Mouse (Mus musculus) left cerebral cortex, postnatal 36 days (tissue): ENCODE data around the gene L3mbtl3. TPM values are rescaled to one million over a fixed set of nuclear protein-coding genes. Genes with fewer than 3 reads are reported as not detected.

Experiments used
- DNase-seq, 2 experiments: peaks; one replicate each; pipeline ENCODE4 v3.0.0; 2021 to 2022; ENCODE audit warnings: low spot score in 2 of 2, mixed read lengths in 1 of 2
- intact Hi-C: fragments of 180-260 bp; cut with DNase I; formaldehyde crosslinking; loops from one replicate; pipeline ENCODE4 v1.15.1; 2025
- total RNA-seq, 2 experiments: library from RNA; stranded (reverse); gene quantifications; 2 replicates each; pipeline ENCODE4 v1.2.3; 2021

Gene L3mbtl3
- total RNA-seq, 2 experiments from 2014 or later, result 27.1 to 27.7 TPM

DNA sequence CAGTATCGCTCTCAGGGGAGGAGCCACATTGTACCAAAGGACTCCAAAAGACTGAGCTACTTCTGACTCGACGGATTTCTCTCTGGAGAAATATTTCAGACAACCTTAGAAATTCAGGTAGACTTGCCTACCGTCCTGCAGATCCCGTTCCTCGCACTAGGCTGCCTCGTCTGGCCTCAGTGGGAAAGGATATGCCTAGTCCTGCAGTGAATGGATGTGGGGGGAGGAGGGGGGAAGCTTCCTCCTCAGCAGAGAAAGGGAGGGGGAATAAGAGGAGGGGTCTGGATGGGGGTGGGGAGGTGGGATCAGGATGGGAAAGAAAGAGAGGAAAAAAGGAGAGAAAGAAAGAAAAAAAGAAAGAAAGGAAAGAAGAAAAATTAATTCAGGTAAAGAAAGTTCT is 28.2 kb downstream of the L3mbtl3 start:
- DNase-seq, result no peak
- intact Hi-C loops, result loop anchor here (10.0 kb wide), 2 partner anchors 663 to 1083 kb away; no protein-coding TSS in a partner anchor

DNA sequence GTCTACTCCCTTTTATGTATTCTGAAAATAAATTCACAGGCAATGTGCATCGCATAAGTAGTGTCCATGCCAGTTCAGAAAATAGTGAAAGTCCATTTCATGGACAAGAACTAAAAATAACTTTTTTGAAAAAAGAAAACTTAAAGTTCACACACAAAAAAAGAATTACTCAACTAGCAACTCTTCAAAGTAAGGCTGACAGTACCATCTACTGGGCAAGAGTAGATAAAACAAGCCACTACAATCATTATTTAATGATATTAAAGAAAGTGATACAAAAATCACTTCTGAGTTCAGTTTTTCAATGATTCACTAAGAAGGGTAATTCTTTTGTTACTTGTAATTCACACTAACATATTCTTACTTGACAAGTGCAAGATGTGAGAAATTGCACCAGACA is 29.9 kb downstream of the L3mbtl3 start:
- no peak for DNase-seq

DNA sequence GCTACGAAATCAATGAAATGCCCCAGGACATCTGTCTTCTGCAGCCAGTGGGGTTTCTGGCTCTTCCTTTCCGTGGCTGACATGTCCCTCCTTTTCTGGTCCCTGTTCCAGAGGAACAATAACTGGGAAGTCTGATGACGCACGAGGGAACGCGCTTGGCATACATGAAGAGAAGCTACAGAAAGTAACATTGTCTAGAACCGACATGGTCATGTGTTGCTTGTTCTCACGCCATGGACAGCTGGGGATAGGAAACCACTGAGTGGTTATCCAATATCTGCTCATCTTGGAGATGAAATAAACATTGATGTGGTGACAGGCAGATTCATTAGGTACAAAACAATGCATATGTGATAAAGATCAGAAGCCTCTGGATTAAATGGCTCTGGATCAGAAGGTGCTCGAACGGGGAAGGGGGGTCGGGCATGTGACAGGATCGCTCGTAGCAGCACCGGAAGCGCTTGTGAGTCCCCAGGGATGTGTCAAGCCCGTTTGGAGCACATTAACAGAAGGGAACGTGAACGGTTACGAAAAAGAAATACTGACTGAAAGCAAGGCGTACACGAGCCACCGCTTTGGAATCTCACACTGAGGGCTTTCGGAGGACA is 37.8 kb downstream of the L3mbtl3 start:
- no peak for DNase-seq
- intact Hi-C loops, result no loop called here

More for the DNA sequence above, 29.9 kb downstream of the L3mbtl3 start:
- intact Hi-C loops, result loop anchor here (10.0 kb wide), 2 partner anchors 661 to 1081 kb away; no protein-coding TSS in a partner anchor

GRCm38 (mm10) chr10:26333966-26334365 is 41.8 kb downstream of the L3mbtl3 start:
- intact Hi-C loops, result no loop called here
- DNase-seq, result no peak

DNA sequence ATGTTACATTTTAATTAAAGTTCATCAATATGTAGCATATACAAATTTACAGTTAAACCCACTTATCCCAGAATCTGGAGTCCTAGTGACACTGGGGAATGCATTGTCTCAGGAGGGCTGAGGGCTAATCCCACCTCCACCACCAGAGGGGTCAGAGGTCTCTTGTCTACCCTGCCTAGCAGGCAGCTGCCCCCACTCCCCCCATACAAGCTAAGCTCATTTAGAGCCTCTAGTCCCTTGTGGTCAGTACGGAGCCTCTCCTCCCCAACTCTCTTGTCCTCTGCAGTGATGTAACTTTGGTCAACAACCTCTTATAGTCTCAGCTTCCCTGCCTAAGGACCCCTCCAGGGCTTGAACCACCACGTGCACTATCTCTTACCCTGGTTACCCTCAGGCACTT is 43.0 kb downstream of the L3mbtl3 start:
- no peak for DNase-seq
- intact Hi-C loops, result no loop called here

GRCm38 (mm10) chr10:26328843-26329242 is 46.9 kb downstream of the L3mbtl3 start:
- no peak for DNase-seq
- intact Hi-C loops, result no loop called here

DNA sequence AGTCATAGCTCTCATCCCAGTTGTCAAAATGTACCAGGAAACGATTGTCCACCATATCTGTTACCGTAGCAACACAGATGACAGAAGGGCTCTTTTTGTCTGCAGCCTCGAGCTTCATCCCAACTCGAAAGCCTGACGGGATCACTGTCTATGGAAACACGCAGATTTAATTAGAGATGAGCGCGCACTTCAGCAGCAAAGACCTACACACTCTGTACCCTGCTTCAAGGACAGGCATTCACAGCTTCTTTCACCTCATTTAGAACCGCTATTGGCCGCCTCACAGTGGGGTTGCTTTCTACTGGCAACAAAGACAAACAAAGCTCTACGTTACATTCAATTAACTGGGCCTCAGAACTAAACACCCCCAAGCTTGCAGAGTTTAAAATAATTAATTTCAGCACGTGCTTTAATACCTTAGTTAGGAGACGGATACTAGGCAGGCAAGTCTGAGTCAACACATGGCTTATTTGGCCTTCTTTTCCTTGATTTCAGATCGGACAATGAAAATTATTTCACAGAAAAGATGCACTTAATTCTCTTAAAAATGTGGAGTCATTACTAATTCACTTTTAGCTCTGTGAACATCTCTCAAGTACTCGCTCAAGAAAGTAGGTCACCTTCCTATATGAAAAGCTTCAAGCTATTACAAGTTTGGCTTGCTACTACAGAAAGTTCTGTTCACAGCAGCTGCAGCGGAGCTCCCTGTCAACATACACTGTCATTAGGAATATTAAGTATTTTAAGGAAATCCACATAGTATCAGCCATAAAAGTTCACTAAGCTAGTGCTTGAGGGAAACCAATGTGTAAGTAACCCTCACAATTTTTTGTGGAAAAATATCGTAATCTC is 47.9 kb downstream of the L3mbtl3 start:
- DNase-seq, result no peak
- intact Hi-C loops, result no loop called here

DNA sequence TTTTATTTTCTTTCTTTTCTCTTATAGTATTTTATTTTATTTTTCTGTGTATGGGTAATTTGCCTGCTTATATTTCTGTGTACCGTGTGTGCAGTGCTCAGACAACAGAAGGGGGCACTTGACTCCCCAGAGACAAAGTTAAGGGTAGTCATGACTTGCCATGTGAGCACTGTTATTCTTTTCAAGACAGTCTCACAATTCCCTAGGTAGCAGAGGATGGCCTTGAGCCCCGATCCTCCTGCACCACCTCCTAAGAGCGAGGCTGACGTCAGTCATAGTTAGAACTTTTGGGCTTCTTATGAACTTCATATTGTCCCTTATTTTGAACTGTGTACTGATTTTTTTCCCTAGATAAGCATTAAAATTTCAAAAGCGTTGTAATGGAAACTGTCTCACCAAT is 48.5 kb downstream of the L3mbtl3 start:
- intact Hi-C loops, result no loop called here
- DNase-seq, result no peak

- DNase-seq, result no peak
- intact Hi-C loops, result no loop called here
Observed at GRCm38 (mm10) chr10:26325320-26325719, 50.5 kb downstream of the L3mbtl3 start.

GRCm38 (mm10) chr10:26322344-26323051 is 53.3 kb downstream of the L3mbtl3 start:
- intact Hi-C loops, result no loop called here
- no peak for DNase-seq

DNA sequence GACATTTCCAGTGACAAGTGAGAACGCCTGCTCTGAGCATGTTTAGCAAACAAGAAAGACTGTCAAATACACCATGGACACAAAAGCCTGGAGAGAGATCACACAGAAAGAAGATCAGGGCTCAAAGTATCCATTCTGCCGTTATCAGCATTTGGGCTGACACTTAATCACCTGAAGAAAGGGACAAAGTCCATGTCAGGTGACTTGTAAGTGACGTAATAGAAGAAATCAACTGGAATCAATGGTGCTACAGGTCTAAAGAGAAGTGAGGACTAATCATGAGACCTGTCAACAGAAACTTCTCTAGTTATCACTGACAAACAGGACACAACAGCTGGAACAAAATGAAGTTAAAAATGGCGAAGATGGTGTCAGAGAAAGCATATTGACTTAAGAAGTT is 55.1 kb downstream of the L3mbtl3 start:
- intact Hi-C loops, result no loop called here
- DNase-seq, result no peak

DNA sequence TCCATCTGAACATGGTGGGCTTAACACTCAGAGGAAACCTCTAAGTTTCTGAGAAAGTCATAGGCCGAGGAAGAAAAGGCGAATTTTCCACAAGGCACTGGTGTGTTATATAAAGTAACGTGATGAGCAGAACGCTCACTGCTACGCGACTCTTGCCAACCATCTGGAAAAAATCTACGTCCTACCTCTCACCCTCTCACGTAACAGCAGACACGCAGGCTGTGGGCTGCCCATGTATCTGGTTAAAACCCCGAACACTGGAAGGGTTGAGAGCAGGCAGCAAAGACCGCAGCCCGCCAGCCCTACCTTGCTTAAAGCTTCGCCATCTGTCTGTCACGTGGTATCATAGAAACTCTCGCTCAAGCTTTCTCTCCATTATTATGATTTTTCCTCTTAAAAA is 61.4 kb downstream of the L3mbtl3 start:
- peak; percentile 34 to 55 for DNase-seq
- intact Hi-C loops, result no loop called here

DNA sequence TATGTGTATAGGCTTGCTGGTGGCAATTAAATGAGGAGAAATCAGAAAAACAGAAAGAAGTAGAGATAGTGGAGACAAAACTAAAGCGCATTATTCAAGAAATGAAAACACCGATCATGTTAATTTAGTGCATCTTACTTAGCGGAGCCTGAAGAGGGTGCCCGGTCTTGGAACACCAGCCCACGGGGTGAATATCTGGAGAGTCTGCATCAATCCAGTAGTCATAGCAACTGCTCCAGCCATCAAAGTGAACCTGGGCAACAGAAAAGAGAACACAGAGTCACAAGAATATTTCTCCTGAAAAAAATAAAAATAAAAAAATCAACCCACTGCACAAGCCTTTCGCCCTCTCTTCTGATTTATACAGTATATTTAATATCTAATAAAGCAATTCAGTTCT is 72.3 kb downstream of the L3mbtl3 start:
- no peak for DNase-seq
- intact Hi-C loops, result no loop called here

DNA sequence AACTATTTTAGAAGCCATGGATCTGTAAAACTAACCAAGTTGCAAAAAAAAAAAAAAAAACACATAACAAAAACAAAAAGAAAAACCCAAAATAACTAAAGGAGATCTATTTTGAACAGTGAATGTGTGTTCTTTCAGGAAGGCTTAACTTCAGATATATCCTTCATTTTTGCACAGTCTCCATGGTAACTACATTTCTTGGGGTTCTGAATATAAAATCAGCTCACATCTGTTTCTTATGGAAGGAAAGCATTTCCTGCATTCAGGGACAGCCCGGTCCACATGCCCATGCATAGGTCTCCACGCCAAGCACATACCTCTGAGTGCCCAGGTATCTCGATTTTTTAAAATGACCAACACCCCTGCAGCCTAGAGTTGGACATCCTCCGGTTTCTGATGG is 73.4 kb downstream of the L3mbtl3 start:
- peak in 1 of 2 experiments; percentile 30 for DNase-seq
- intact Hi-C loops, result no loop called here

DNA sequence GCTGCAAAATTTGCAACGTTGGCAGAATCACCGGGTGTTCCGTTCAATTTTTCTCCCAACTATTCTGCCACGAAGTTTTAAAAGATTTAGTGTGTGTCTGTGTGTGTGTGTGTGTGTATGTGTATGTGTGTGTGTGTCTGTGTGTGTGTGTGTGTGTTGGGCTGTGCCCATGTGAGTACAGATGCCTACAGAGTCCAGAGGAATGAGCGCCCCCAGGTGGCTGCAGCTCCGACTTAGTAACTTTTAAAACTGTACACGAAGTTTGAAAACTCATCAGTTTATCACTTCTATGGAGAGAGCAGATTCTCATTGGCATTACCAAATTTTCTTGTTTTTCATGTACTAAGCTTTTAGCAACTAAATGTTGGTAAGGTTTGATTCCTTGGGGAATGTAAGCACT is 78.1 kb downstream of the L3mbtl3 start:
- intact Hi-C loops, result no loop called here
- no peak for DNase-seq

DNA sequence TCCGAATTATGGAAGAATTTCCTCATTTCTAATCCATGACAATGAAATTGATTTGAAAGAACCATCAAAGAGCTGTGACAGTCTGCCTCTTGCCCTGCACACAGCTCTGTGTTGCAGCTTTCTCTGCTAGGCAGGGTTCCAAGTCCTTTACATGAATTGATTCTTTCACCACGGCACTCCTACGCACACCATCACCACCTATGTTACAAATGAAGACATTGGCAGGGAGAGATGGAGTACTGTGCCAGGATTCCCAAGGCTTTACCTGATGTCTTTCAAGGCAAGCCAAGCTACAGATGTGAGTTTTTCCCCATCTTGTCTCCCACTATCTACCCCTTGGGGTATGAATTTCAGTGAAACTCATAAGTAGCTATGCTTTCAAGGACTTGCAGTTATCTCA is 78.6 kb downstream of the L3mbtl3 start:
- peak; percentile 27 to 45 for DNase-seq
- intact Hi-C loops, result no loop called here

GRCm38 (mm10) chr10:26287136-26287535 is 88.6 kb downstream of the L3mbtl3 start:
- intact Hi-C loops, result no loop called here
- DNase-seq, result no peak

GRCm38 (mm10) chr10:26280009-26280408 is 95.8 kb downstream of the L3mbtl3 start:
- no peak for DNase-seq
- intact Hi-C loops, result no loop called here

DNA sequence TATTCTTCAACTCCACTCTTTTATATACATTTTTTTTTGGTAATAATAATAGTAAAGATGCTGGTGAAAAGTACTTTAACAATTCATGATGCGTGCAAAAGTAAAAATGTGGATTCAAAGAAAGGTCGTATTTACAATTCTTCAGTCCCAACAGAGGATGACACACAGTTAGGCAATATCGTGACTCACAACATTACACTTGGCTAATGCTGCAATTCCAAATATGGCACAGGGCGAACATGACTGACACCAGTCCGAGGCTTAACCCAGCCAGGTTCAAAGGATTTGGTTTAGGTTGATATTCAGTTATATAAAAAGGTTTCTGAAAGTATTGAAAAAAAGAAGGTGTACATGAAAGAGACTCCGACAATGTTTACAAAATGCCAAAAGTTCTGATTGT is 100.4 kb downstream of the L3mbtl3 start:
- intact Hi-C loops, result no loop called here
- DNase-seq, result no peak

DNA sequence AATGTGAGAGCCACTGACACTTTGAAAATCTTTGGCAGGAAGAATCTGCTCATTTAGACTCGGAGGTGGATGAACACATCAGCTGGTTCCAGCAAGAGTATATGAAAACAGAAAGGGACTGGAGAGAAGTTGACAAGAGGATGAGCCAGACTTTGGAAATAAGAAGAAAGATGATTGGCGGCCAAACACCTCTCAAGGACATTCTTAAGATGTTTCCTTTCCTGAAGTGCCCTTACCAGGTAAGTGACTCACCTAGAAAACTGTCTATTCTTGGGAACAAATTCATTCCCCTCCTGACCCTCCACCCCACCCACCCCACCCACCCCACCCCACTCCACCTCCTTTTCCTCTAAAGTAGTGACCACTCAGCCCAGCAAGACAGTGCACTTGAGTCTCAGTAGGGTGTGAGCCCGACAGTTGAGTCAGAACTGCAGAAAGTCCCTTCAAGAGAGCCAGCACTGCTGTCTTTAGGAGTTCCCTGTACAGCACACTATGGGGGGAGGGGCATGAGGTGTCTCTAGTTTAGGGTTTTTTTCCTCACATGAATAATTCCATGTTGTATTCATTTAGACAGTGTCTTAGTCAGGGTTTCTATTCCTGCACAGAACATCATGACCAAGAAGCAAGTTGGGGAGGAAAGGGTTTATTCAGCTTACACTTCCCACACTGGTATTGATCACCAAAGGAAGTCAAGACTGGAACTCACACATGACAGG is 111.9 kb downstream of the L3mbtl3 start:
- DNase-seq, result no peak
- intact Hi-C loops, result no loop called here
